Mouse (Mus musculus): ENCODE data around the gene Ccl26. TPM values are rescaled to one million over a fixed set of nuclear protein-coding genes. Genes with fewer than 3 reads are reported as not detected.
A peak's percentile ranks its signal among the peaks of the same experiment; 100 is the strongest.

Gene Ccl26
- polyA plus RNA-seq, 2 experiments from 2014 or later: not detected

- peak; percentile 40 for ATAC-seq
Measured at GRCm38 (mm10) chr5:135537794-135538214, 25.6 kb downstream of the Ccl26 start.

GRCm38 (mm10) chr5:135537326-135537725 is 26.0 kb downstream of the Ccl26 start:
- ATAC-seq: peak; percentile 88

GRCm38 (mm10) chr5:135535867-135536266 is 27.5 kb downstream of the Ccl26 start:
- ATAC-seq: no peak

GRCm38 (mm10) chr5:135533431-135533830 is 29.9 kb downstream of the Ccl26 start:
- ATAC-seq: no peak

- ATAC-seq: no peak
Measured at GRCm38 (mm10) chr5:135531306-135531845, 32.0 kb downstream of the Ccl26 start.

GRCm38 (mm10) chr5:135529964-135530363 is 33.4 kb downstream of the Ccl26 start:
- no peak for ATAC-seq

GRCm38 (mm10) chr5:135529310-135529709 is 34.1 kb downstream of the Ccl26 start:
- no peak for ATAC-seq

- no peak for ATAC-seq
Measured at GRCm38 (mm10) chr5:135527986-135528385, 35.4 kb downstream of the Ccl26 start.

- ATAC-seq: no peak
Measured at GRCm38 (mm10) chr5:135524660-135525560, 38.5 kb downstream of the Ccl26 start.

GRCm38 (mm10) chr5:135524087-135524486 is 39.3 kb downstream of the Ccl26 start:
- ATAC-seq: no peak

- no peak for ATAC-seq
Measured at GRCm38 (mm10) chr5:135522111-135522722, 41.2 kb downstream of the Ccl26 start.

- no peak for ATAC-seq
Measured at GRCm38 (mm10) chr5:135517348-135517883, 46.0 kb downstream of the Ccl26 start.

GRCm38 (mm10) chr5:135513131-135513530 is 50.2 kb downstream of the Ccl26 start:
- no peak for ATAC-seq

- no peak for ATAC-seq
Measured at GRCm38 (mm10) chr5:135511105-135511504, 52.3 kb downstream of the Ccl26 start.

Other genes with a start within 250 kb of the Ccl26 start
- not detected for gene Fkbp6, start 213.5 kb downstream of the Ccl26 start, polyA plus RNA-seq (2017; shearing (Covaris generic))
- gene Trim50, start 210.3 kb downstream of the Ccl26 start, polyA plus RNA-seq (2017; shearing (Covaris generic)): under 1 TPM in 1 of 2 experiments, not detected in 1; 0.22 TPM
- gene Nsun5, start 193.6 kb downstream of the Ccl26 start, polyA plus RNA-seq (2017; shearing (Covaris generic)): 10 to 100 TPM; 19.9 to 22.0 TPM
- 10 to 100 TPM; 10.8 to 17.4 TPM for gene Pom121, start 169.0 kb downstream of the Ccl26 start, polyA plus RNA-seq (2017; shearing (Covaris generic))
- gene Hip1, start 18.4 kb downstream of the Ccl26 start, polyA plus RNA-seq (2017; shearing (Covaris generic)): 1 to 10 TPM; 8.6 to 8.7 TPM
- gene Ccl24, start 9.5 kb upstream of the Ccl26 start, polyA plus RNA-seq (2017; shearing (Covaris generic)): not detected
- gene Rhbdd2, start 69.0 kb upstream of the Ccl26 start, polyA plus RNA-seq (2017; shearing (Covaris generic)): 10 to 100 TPM; 17.1 to 21.6 TPM
- gene Por, start 106.5 kb upstream of the Ccl26 start, polyA plus RNA-seq (2017; shearing (Covaris generic)): 10 to 100 TPM; 15.7 to 21.9 TPM
- 10 to 100 TPM; 41.4 to 47.0 TPM for gene Tmem120a, start 180.9 kb upstream of the Ccl26 start, polyA plus RNA-seq (2017; shearing (Covaris generic))
- under 1 TPM in 1 of 2 experiments, not detected in 1; 0.95 TPM for gene Styxl1, start 214.8 kb upstream of the Ccl26 start, polyA plus RNA-seq (2017; shearing (Covaris generic))
- 100 to 1,000 TPM; 625 to 710 TPM for gene Mdh2, start 214.9 kb upstream of the Ccl26 start, polyA plus RNA-seq (2017; shearing (Covaris generic))
- not detected for gene Srrm3, start 243.3 kb upstream of the Ccl26 start, polyA plus RNA-seq (2017; shearing (Covaris generic))

Measured in activated CD4-positive, CD25-positive, alpha-beta regulatory T cell, adult 4 months (primary cell).